Mouse (Mus musculus) brain, embryonic 14.5 days (tissue): ENCODE results near the gene BC024978. TPM values are rescaled to one million over a fixed set of nuclear protein-coding genes. Genes with fewer than 3 reads are reported as not detected.
"Not testable (repeated sequence)": the region's sequence is repeated elsewhere in the genome, so short reads cannot be mapped to it uniquely, and the experiment has no call there.

ENCODE experiments used
- DNase-seq: peaks from one replicate; pipeline ENCODE4 v3.0.0-alpha.2; 2011; ENCODE audit warnings: low read depth
- CTCF ChIP-seq: fragments of 200-500 bp; IDR thresholded peaks from 2 replicates; pipeline ENCODE4 v1.5.1; 2012; ENCODE audit warnings: inconsistent platforms, mild to moderate bottlenecking, moderate library complexity, borderline replicate concordance; ENCODE audit not compliant: insufficient read depth, insufficient read length; ENCODE audit errors: extremely low read depth
- POLR2A ChIP-seq: fragments of 200-500 bp; IDR thresholded peaks from 2 replicates; pipeline ENCODE4 v1.6.1; 2012; ENCODE audit warnings: mild to moderate bottlenecking, inconsistent platforms, borderline replicate concordance; ENCODE audit not compliant: poor library complexity, insufficient read depth, insufficient read length, severe bottlenecking; ENCODE audit errors: extremely low read depth
- polyA plus RNA-seq: library from polyadenylated mRNA; depleted of rRNA; stranded (reverse); fragments of >200 nt; gene quantifications from 2 replicates; pipeline ENCODE4 v1.2.3, GENCODE M21; 2012

The BC024978 gene
- polyA plus RNA-seq, 1 experiment: 11.9 TPM

GRCm38 (mm10) chr7:27230781-27231180 lies 35.2 kb downstream of the BC024978 start:
- TF ChIP-seq CTCF (peak; percentile 19; the same call in 1 of the 2 replicates), POLR2A (no peak)
- no peak for DNase-seq

- TF ChIP-seq CTCF (no peak), POLR2A (no peak)
- DNase-seq: no peak
Observed at GRCm38 (mm10) chr7:27231693-27232331, 36.2 kb downstream of the BC024978 start.

GRCm38 (mm10) chr7:27232781-27233281 lies 37.2 kb downstream of the BC024978 start, which contains the start of gene Coq8b:
TSS of gene Coq8b (plus strand) at chr7:27233023.
- TF ChIP-seq POLR2A (peak; percentile 19; the same call in 1 of the 2 replicates), CTCF (no peak; the same call in 1 of the 2 replicates)
- peak; percentile 99 for DNase-seq

- no peak for DNase-seq
- no peak for TF ChIP-seq CTCF
- TF ChIP-seq POLR2A: no peak
Observed at GRCm38 (mm10) chr7:27233300-27233699, 37.7 kb downstream of the BC024978 start.

GRCm38 (mm10) chr7:27235726-27236125 lies 40.1 kb downstream of the BC024978 start:
- TF ChIP-seq POLR2A (no peak), CTCF (no peak)

GRCm38 (mm10) chr7:27237527-27237926 lies 41.9 kb downstream of the BC024978 start:
- no peak for DNase-seq
- TF ChIP-seq CTCF (no peak), POLR2A (no peak)

More at GRCm38 (mm10) chr7:27235726-27236125, 40.1 kb downstream of the BC024978 start:
- DNase-seq: no peak

- DNase-seq: no peak
- TF ChIP-seq POLR2A: no peak
- TF ChIP-seq CTCF: no peak
Observed at GRCm38 (mm10) chr7:27238568-27238967, 43.0 kb downstream of the BC024978 start.

GRCm38 (mm10) chr7:27243211-27243610 lies 47.6 kb downstream of the BC024978 start:
- DNase-seq: no peak
- TF ChIP-seq CTCF: no peak
- TF ChIP-seq POLR2A: no peak

GRCm38 (mm10) chr7:27244088-27244487 lies 48.5 kb downstream of the BC024978 start:
- not testable (repeated sequence) for DNase-seq
- TF ChIP-seq CTCF: peak; percentile 53; the same call in 1 of the 2 replicates

GRCm38 (mm10) chr7:27249146-27249545 lies 53.6 kb downstream of the BC024978 start:
- peak; percentile 66 for DNase-seq
- TF ChIP-seq CTCF (peak; percentile 41; the same call in 1 of the 2 replicates), POLR2A (no peak)

- no peak for DNase-seq
- TF ChIP-seq POLR2A (no peak), CTCF (no peak)
Observed at GRCm38 (mm10) chr7:27249928-27250327, 54.3 kb downstream of the BC024978 start.

GRCm38 (mm10) chr7:27251946-27252345 lies 56.4 kb downstream of the BC024978 start:
- TF ChIP-seq POLR2A: no peak

More at GRCm38 (mm10) chr7:27251946-27252345, 56.4 kb downstream of the BC024978 start:
- DNase-seq: no peak
